Mouse (Mus musculus) limb, embryonic 11.5 days (tissue): ENCODE results near the gene Mdk. TPM values are rescaled to one million over a fixed set of nuclear protein-coding genes. Genes with fewer than 3 reads are reported as not detected.

Experiments used
- ATAC-seq: fragments of 200-750 bp; cut with Nextera tagmentation; 2 replicates; pipeline ENCODE4 v1.8.0; 2017; ENCODE audit warnings: low read depth; ENCODE audit not compliant: insufficient number of reproducible peaks, low FRiP score, low TSS enrichment
- DNase-seq: peaks from one replicate; pipeline ENCODE4 v3.0.0-alpha.2; 2015; ENCODE audit warnings: low spot score
- H3K27ac ChIP-seq: fragments of 300-500 bp; sonication (generic); replicated peaks from 2 replicates; pipeline ENCODE4 v1.5.1; 2014; ENCODE audit warnings: low read depth, mild to moderate bottlenecking, low read length
- H3K27me3 ChIP-seq: fragments of 300-500 bp; sonication (generic); 2 replicates; pipeline ENCODE4 v1.6.1; 2014; ENCODE audit warnings: mild to moderate bottlenecking, low read length, mixed read lengths; ENCODE audit not compliant: control insufficient read depth, insufficient read depth
- H3K36me3 ChIP-seq: fragments of 300-500 bp; sonication (generic); 2 replicates; pipeline ENCODE4 v1.6.1; 2014; ENCODE audit warnings: mild to moderate bottlenecking, low read length, moderate library complexity, mixed read lengths; ENCODE audit not compliant: control insufficient read depth, insufficient read depth
- H3K4me1 ChIP-seq: fragments of 300-500 bp; sonication (generic); 2 replicates; pipeline ENCODE4 v1.6.1; 2014; ENCODE audit warnings: low read length, mixed read lengths; ENCODE audit not compliant: control insufficient read depth, insufficient read depth
- H3K4me2 ChIP-seq: fragments of 300-500 bp; sonication (generic); 2 replicates; pipeline ENCODE4 v1.6.1; 2014; ENCODE audit warnings: low read depth, mild to moderate bottlenecking, moderate library complexity; ENCODE audit not compliant: severe bottlenecking
- H3K4me3 ChIP-seq: fragments of 300-500 bp; sonication (generic); 2 replicates; pipeline ENCODE4 v1.5.1; 2014; ENCODE audit warnings: low read depth, low read length
- H3K9ac ChIP-seq: fragments of 300-500 bp; sonication (generic); 2 replicates; pipeline ENCODE4 v1.6.1; 2014; ENCODE audit warnings: mild to moderate bottlenecking, low read length
- H3K9me3 ChIP-seq: fragments of 300-500 bp; sonication (generic); 2 replicates; pipeline ENCODE4 v1.6.1; 2016; ENCODE audit warnings: low read length; ENCODE audit not compliant: control insufficient read depth
- WGBS: fragments of 180-500 bp; shearing (Covaris S2); extraction: QIAGEN DNeasy Blood & Tissue Kit; methylation state at CpG from one replicate; pipeline ENCODE4 v1.1.7; 2014; 5-methylcytosine and 5-hydroxymethylcytosine counted together
- polyA plus RNA-seq: library from polyadenylated mRNA; unstranded; fragments of >200 nt; fragmentation: Nextera tagmentation; extraction: Ambion mirVana; gene quantifications from 2 replicates; pipeline ENCODE4 v1.2.1, GENCODE M21; 2014

Mdk gene
- polyA plus RNA-seq, 1 experiment from 2014 or later: 2,452 TPM

DNA sequence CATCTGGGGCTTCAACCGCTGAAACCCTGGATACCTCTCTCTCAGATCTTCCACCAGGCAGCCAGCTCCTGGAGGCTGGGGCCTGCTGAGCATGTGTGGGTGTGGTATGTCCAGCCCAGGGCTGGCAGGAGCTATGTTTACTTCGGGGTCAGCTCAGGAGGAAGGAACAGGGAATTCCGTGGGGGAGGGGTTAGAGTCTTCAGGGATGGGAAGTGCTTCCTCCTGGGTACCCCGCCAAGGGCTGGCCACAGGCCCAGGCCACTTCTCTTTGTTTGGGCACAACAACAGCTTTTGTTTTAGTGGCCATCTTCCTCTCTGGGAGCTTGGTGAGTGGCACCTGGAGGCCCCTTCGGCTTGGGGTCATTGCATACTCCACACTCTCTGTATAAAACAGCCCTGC, 21.7 kb upstream of the Mdk start:
- Histone ChIP-seq H3K9ac (no peak overlapping the region), H3K27me3 (no peaks in the 10 kb centered on the region), H3K9me3 (no peaks in the 10 kb centered on the region), H3K36me3 (no peaks in the 10 kb centered on the region), H3K4me3 (no peak overlapping the region), H3K4me1 (peaks cover 12% of the 10 kb centered on the region), H3K4me2 (no peak overlapping the region), H3K27ac (no peak overlapping the region; the same call in 1 of the 2 replicates)
- WGBS: 20% methylated on average over 5 of the region's 5 CpGs
- DNase-seq (no peak), ATAC-seq (no peak)

DNA sequence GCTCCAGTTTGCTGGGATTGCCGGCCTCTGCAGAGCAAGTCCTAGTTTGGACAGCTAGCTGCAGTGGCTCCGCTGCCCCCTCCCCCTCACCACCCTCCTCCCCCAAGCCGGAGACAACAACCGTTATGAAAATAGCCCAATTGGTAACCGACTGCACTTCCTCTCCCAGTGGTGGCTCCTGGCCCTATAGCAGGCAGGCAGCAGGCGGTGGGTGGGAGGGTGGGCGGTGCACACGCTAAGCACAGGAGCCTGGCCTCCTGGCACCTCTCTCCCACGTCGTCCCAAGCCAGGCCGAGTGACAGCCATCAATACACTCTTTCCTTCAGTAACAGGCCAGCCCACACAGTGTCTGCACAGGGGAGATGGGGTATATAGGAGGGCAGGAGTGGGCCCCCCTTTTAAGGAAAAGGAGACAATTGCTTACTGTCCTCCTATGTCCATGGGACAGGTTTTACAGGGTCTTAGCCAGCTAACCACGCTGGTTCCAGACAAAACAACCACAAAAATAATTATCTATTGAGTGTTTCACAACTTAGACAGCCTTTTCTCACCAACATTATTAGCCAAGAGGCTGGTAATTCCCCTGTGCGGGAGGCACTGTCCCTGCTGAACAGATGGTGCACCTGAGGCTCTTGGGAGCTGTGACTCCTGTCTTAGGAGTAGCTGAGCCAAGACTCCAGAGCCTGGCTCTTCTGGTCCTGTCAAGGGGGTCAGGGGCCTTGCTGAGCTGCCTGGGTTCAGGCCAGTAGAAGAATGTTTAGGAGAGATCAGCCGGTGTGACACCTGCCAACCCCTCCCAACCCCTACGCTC, 18.4 kb upstream of the Mdk start:
- DNase-seq: peak; percentile 54

DNA sequence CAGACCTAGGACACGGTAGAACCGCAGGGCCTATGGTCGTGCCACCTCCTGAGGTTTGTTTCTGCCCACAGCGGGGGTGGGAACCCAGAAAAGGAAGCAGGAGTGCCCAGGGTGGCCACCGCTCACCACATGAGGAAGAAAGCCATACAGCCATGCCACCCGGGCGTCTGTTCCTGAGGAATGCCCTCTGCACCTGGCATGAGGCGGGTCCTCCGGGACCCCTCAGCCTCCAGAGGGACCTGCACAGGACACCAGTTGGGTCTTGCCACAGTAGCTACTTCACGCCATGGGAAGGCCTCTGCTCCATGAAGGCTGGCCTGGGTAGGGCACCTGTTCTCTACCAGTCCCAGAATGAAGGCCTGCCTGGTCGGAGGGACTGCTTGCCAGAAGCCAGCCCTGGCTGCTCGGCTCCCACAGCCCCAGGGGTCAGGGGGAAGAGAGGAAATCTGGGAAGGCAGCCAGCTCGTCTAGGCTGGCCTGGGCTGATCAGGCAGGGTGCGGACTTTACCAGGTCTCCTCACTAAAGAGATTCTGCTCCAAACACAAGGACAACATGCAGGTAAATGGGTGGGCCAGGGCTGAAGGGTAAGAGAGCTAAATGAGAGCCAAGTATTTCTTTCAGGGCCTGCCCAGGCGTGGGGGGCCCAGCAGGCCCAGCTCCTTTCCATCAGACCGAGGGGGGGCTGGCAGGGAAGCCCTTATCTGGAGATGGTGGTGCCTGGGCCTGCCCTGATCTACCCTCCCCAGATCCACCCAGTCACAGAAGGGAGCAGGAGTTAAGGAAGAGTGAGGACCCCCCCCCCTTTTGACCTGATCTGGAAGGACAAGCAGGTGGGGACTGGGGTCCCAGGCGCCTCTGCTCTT, 17.5 kb upstream of the Mdk start:
- no peaks in the 10 kb centered on the region for H3K9me3 ChIP-seq
- H3K27me3 ChIP-seq: no peaks in the 10 kb centered on the region
- 0 out of 2 replicates have a peak overlapping the region, but pooled peaks have one; percentile 2 for H3K27ac ChIP-seq
- peaks cover 18% of the 10 kb centered on the region for H3K4me1 ChIP-seq
- peaks cover 3% of the 10 kb centered on the region for H3K36me3 ChIP-seq
- ATAC-seq (no peak; the same call in 1 of the 2 replicates), DNase-seq (no peak)
- 75% methylated on average over 17 of the region's 17 CpGs for WGBS
- H3K4me3 ChIP-seq: no peak overlapping the region
- peak overlapping the region; percentile 33; the same call in 1 of the 2 replicates for H3K4me2 ChIP-seq
- peak overlapping the region; percentile 27; the same call in 1 of the 2 replicates for H3K9ac ChIP-seq

More for the DNA sequence above, 18.4 kb upstream of the Mdk start:
- 0 out of 2 replicates have a peak overlapping the region, but pooled peaks have one; percentile 2 for H3K27ac ChIP-seq
- no peaks in the 10 kb centered on the region for H3K9me3 ChIP-seq
- peaks cover 18% of the 10 kb centered on the region for H3K4me1 ChIP-seq
- H3K27me3 ChIP-seq: no peaks in the 10 kb centered on the region
- peak; percentile 70 for ATAC-seq
- 14% methylated on average over 15 of the region's 15 CpGs for WGBS
- peaks cover under 1% of the 10 kb centered on the region; the same call in 1 of the 2 replicates for H3K36me3 ChIP-seq
- no peak overlapping the region for H3K4me3 ChIP-seq
- H3K9ac ChIP-seq: peak overlapping the region; percentile 27; the same call in 1 of the 2 replicates
- peak overlapping the region; percentile 33; the same call in 1 of the 2 replicates for H3K4me2 ChIP-seq

DNA sequence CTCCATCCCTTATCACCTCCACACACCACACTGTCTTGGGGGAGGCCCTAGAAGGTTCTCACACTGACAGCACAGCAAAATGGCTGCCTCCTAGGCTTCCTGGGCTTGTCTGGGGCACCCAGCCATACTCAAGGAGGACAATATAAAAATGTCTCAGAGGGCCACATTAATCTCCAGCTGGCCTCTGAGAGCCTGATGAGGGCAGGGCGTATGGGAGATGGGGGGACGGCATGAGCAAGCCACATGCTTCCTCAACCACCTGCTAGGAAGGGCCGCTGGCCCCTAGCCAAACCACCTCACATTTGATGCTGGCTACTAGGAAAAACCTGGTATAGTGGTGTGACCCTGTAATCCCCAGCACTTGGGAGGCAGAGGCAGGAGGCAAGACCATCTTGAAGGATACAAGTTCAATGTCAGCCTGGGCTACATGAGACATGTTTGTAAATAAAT, 16.7 kb upstream of the Mdk start:
- H3K4me3 ChIP-seq: no peak overlapping the region
- H3K27me3 ChIP-seq: no peaks in the 10 kb centered on the region
- no peaks in the 10 kb centered on the region for H3K9me3 ChIP-seq
- H3K27ac ChIP-seq: no peak overlapping the region
- peaks cover 23% of the 10 kb centered on the region for H3K4me1 ChIP-seq
- H3K4me2 ChIP-seq: no peak overlapping the region
- 88% methylated on average over 3 of the region's 3 CpGs for WGBS
- H3K9ac ChIP-seq: no peak overlapping the region
- DNase-seq (no peak), ATAC-seq (no peak)
- peaks cover 4% of the 10 kb centered on the region for H3K36me3 ChIP-seq

DNA sequence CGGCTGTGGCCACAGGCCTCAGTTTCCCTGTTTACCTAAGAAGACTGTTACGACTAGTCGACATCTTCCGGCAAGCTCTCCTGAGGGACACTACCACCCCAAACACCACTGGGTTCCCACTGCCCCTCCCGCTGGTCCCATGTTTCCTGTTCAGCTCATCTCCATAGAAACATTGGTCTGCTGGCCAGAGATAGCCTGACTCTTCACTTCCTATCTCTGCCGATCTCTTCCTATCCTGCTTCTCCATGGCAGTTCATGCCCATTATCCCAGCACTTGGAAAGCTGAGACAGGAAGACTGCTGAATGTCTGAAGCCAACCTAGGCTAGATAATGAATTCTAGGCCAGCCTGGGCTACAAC, 16.0 kb upstream of the Mdk start:
- no peak overlapping the region for H3K9ac ChIP-seq
- peaks cover 6% of the 10 kb centered on the region for H3K36me3 ChIP-seq
- no peaks in the 10 kb centered on the region for H3K27me3 ChIP-seq
- H3K27ac ChIP-seq: no peak overlapping the region; the same call in 1 of the 2 replicates
- H3K4me3 ChIP-seq: no peak overlapping the region
- H3K9me3 ChIP-seq: no peaks in the 10 kb centered on the region
- 75% methylated on average over 6 of the region's 6 CpGs for WGBS
- H3K4me1 ChIP-seq: peaks cover 23% of the 10 kb centered on the region
- no peak overlapping the region for H3K4me2 ChIP-seq
- ATAC-seq: no peak
- DNase-seq: no peak

DNA sequence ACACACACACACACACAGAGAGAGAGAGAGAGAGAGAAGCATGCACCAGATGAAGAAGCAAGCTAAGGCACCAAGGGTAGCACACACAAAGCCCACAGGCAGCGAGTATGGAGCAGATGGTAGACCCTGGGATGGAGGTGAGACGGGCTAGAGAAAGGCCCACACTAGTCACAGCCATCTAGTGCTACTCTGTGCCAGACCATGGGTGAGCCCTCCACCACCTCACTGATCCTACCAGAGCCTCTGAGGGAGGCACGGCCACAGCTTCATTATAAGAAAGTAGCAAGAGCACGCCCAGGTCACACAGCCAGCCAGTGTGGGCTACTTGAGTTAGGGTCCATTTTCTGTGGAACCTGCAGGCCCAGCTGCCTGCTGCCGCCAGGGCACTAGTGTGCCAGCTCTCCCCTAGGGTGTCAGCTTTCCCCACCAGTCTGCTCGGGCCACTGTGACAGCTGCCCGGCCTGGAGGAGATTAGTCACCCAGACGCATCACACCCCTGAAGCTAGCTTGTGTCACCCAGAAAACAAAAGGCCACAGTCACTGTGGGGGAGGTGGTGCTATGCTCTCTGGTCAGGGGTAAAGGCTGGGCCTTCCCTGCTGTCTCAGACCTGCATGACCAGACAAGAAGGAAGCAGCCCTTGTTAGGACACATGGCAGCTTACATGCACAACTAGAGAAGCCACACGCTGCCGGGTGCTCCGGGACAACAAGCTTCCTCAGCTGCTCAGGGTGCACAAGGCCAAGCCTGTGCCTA, 15.5 kb upstream of the Mdk start:
- H3K9ac ChIP-seq: no peak overlapping the region; the same call in 1 of the 2 replicates
- no peaks in the 10 kb centered on the region for H3K9me3 ChIP-seq
- H3K27ac ChIP-seq: peak overlapping the region; percentile 8; the same call in 1 of the 2 replicates
- H3K4me2 ChIP-seq: no peak overlapping the region
- 62% methylated on average over 11 of the region's 11 CpGs for WGBS
- DNase-seq (no peak), ATAC-seq (no peak)
- H3K36me3 ChIP-seq: peaks cover 6% of the 10 kb centered on the region
- H3K27me3 ChIP-seq: no peaks in the 10 kb centered on the region
- peaks cover 23% of the 10 kb centered on the region for H3K4me1 ChIP-seq
- H3K4me3 ChIP-seq: no peak overlapping the region

DNA sequence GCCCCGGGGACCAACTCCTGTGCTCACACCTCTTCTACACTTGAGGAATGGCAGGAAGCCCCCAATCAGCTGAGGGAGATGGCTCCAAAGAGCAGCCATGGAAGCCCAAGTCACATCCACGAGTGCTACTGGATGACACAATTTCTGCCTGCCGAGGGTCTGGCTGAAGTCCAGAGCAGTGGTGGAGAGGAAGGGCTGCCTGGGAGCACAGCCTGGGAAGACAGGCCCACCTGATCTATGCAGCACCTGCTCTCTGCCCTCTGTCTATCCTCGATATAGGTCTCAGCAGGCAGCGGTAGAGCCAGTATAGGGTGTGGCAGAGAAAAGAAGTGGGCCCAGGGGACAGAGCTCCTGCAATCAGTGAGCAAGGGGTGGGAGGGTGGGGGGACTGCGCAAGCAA, 14.7 kb upstream of the Mdk start:
- H3K36me3 ChIP-seq: peaks cover 6% of the 10 kb centered on the region
- no peaks in the 10 kb centered on the region for H3K27me3 ChIP-seq
- H3K4me1 ChIP-seq: peaks cover 23% of the 10 kb centered on the region
- ATAC-seq (no peak), DNase-seq (no peak)
- H3K4me3 ChIP-seq: no peak overlapping the region
- H3K9ac ChIP-seq: no peak overlapping the region
- no peaks in the 10 kb centered on the region for H3K9me3 ChIP-seq
- WGBS: 86% methylated on average over 6 of the region's 6 CpGs
- no peak overlapping the region for H3K27ac ChIP-seq
- no peak overlapping the region for H3K4me2 ChIP-seq

DNA sequence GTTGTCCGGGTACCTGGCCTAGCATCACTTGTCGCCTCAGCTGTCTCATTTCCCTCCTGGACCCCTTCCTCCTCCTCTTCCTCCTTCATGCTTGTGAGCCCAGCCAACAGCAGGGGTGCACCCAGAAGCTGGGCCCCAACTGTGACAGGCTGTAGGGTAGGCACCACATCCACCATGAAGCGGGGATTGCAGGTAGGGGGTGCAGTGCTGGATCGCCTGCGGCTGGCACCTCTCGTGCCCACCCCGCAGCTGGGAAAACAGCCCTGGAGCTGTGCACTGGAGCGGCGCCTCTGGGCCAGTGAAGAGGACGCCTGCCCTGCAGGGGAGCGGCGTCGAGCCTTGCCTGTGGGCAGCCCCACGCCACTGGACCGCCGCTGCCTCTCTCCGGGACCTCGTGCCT, 13.4 kb upstream of the Mdk start, which contains the start of gene Gm9821:
TSS of gene Gm9821 (plus strand) at position 221 of the 400 bp plus-strand sequence.
- WGBS: 92% methylated on average over 18 of the region's 18 CpGs
- H3K9ac ChIP-seq: peak within 1 kb of the TSS; percentile 17; the same call in 1 of the 2 replicates
- no peak within 1 kb of the TSS for H3K27ac ChIP-seq
- ATAC-seq (no peak), DNase-seq (no peak)
- no peak within 1 kb of the TSS for H3K4me2 ChIP-seq
- H3K4me3 ChIP-seq: no peak within 1 kb of the TSS
- no peaks in the 10 kb centered on the region for H3K27me3 ChIP-seq
- peaks cover 19% of the 10 kb centered on the region for H3K4me1 ChIP-seq
- no peaks in the 10 kb centered on the region for H3K9me3 ChIP-seq
- peaks cover 6% of the 10 kb centered on the region for H3K36me3 ChIP-seq
